Mouse (Mus musculus) frontal cortex, adult (tissue): ENCODE data around the gene Gm8246.
"Not testable (repeated sequence)": the region's sequence is repeated elsewhere in the genome, so short reads cannot be mapped to it uniquely, and the experiment has no call there.

Experiments
- ATAC-seq: cut with Nextera tagmentation; 2 replicates; pipeline ENCODE4 v1.9.2; 2017; ENCODE audit warnings: mild to moderate bottlenecking, moderate library complexity, mixed read lengths; ENCODE audit not compliant: low TSS enrichment

The Gm8246 gene

GRCm38 (mm10) chr14:5477730-5478129 is at the start of gene Gm8246:
Gene Gm8246 (minus strand): TSS chr14:5477830.
- not testable (repeated sequence) for ATAC-seq

DNA sequence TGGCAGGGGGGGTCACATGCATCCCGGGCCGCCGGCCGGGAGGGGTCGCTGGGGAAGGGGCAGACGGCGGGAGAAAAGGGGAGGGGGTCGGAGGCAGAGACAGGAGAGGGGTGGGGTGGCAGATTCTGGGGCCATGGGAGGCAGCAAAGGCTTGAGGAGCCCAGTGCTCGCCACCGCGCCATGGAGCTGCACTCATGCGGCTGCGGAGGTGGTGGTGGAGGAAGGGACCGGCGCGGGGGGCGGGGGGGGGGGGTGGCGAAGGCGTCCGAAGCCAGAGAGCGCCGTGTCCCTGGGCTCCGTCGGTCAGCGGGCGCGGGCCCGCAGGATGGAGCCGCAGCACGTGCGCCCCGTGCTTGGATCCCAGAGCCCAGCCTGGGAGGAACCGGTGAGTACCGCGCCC is 23.7 kb upstream of the Gm8246 start, which contains the start of gene Gm3488:
Gene Gm3488, plus strand, starts transcription at position 301 of the 400 bp plus-strand sequence.
- not testable (repeated sequence) for ATAC-seq

- ATAC-seq = not testable (repeated sequence)
Observed at GRCm38 (mm10) chr14:5483907-5484306, 6.3 kb upstream of the Gm8246 start, which contains the start of gene Gm3187. Gene Gm3187 (plus strand): TSS chr14:5484207.

GRCm38 (mm10) chr14:5460469-5460868 is 17.2 kb downstream of the Gm8246 start:
- ATAC-seq = not testable (repeated sequence)

GRCm38 (mm10) chr14:5455367-5455766 is 22.3 kb downstream of the Gm8246 start, which contains the start of gene Gm3194:
Gene Gm3194 (minus strand): TSS chr14:5455467.
- not testable (repeated sequence) for ATAC-seq
